Mouse (Mus musculus) liver, adult 2 months (tissue): ENCODE measurements at regions not wholly inside any gene's neighbourhood (a gene's known extent, or its start where the extent isn't known, plus 50 kb on each side); places are given as distances from the start of the nearest gene placed in this dataset.

Source experiments
- DNase-seq: peaks from one replicate; pipeline ENCODE4 v3.0.0-alpha.2; 2011; ENCODE audit warnings: low read depth, low spot score; ENCODE audit errors: extremely low read depth
- H3K27ac ChIP-seq: fragments of 200-500 bp; replicated peaks from 2 replicates; pipeline ENCODE4 v1.5.1; 2012; ENCODE audit warnings: low read depth, mild to moderate bottlenecking, control low read depth, inconsistent platforms, low read length; ENCODE audit not compliant: insufficient read depth
- H3K27me3 ChIP-seq: fragments of 200-500 bp; 2 replicates; pipeline ENCODE4 v1.6.1; 2012; ENCODE audit warnings: mild to moderate bottlenecking, moderate library complexity, low read length, inconsistent platforms; ENCODE audit not compliant: control insufficient read depth, insufficient read depth
- H3K36me3 ChIP-seq: fragments of 200-500 bp; 2 replicates; pipeline ENCODE4 v1.6.1; 2012; ENCODE audit warnings: low read length, inconsistent platforms; ENCODE audit not compliant: control insufficient read depth, insufficient read depth
- H3K4me1 ChIP-seq: fragments of 200-500 bp; 2 replicates; pipeline ENCODE4 v1.6.1; 2011; ENCODE audit warnings: low read length; ENCODE audit not compliant: control insufficient read depth, insufficient read depth
- H3K4me3 ChIP-seq: fragments of 200-500 bp; 2 replicates; pipeline ENCODE4 v1.5.1; 2011; ENCODE audit warnings: low read depth, mild to moderate bottlenecking, control low read depth, low read length, moderate library complexity; ENCODE audit not compliant: insufficient read depth
- H3K79me2 ChIP-seq: fragments of 200-500 bp; 2 replicates; pipeline ENCODE4 v1.6.1; 2012; ENCODE audit warnings: inconsistent platforms, mild to moderate bottlenecking, low read length, moderate library complexity; ENCODE audit not compliant: control insufficient read depth, insufficient read depth
- H3K9ac ChIP-seq: fragments of 200-500 bp; 2 replicates; pipeline ENCODE4 v1.6.1; 2012; ENCODE audit warnings: low read depth, mild to moderate bottlenecking, control low read depth, inconsistent platforms, low read length
- CTCF ChIP-seq: fragments of 200-500 bp; IDR thresholded peaks from 2 replicates; pipeline ENCODE4 v1.5.1; 2011; ENCODE audit warnings: low read depth, low read length, control low read depth
- POLR2A ChIP-seq: fragments of 200-500 bp; IDR thresholded peaks from 2 replicates; pipeline ENCODE4 v1.6.1; 2011; ENCODE audit warnings: low read length, control low read depth; ENCODE audit not compliant: insufficient read depth; ENCODE audit errors: extremely low read depth
- WGBS: fragments of 180-500 bp; shearing (Covaris S2); methylation state at CpG from one replicate; pipeline ENCODE4 v1.1.7; 2018; 5-methylcytosine and 5-hydroxymethylcytosine counted together

- WGBS: 90% methylated on average over 4 of the region's 4 CpGs
- no peaks in the 10 kb centered on the region for H3K36me3 ChIP-seq
- H3K4me1 ChIP-seq: peaks cover 4% of the 10 kb centered on the region; the same call in 1 of the 2 replicates
- no peak overlapping the region for H3K9ac ChIP-seq
- no peak for TF ChIP-seq POLR2A
- no peak for TF ChIP-seq CTCF
- H3K27me3 ChIP-seq: no peaks in the 10 kb centered on the region
- no peak overlapping the region for H3K4me3 ChIP-seq
- H3K79me2 ChIP-seq: no peaks in the 10 kb centered on the region
- no peak overlapping the region for H3K27ac ChIP-seq
- no peak for DNase-seq
Measured at GRCm38 (mm10) chr6:100069151-100069550, 218.1 kb downstream of the Rybp start.

- no peak overlapping the region for H3K4me3 ChIP-seq
- no peak overlapping the region for H3K9ac ChIP-seq
- no peaks in the 10 kb centered on the region for H3K27me3 ChIP-seq
- H3K4me1 ChIP-seq: peaks cover 10% of the 10 kb centered on the region; the same call in 1 of the 2 replicates
- TF ChIP-seq POLR2A (no peak), CTCF (no peak)
- no peaks in the 10 kb centered on the region for H3K79me2 ChIP-seq
- H3K36me3 ChIP-seq: no peaks in the 10 kb centered on the region
- H3K27ac ChIP-seq: no peak overlapping the region
- no peak for DNase-seq
- 90% methylated on average over 4 of the region's 4 CpGs for WGBS
Measured at GRCm38 (mm10) chr6:100067273-100067672, 220.0 kb downstream of the Rybp start.

- H3K36me3 ChIP-seq: no peaks in the 10 kb centered on the region
- no peak overlapping the region for H3K4me3 ChIP-seq
- H3K79me2 ChIP-seq: no peaks in the 10 kb centered on the region
- H3K27me3 ChIP-seq: no peaks in the 10 kb centered on the region
- no peak overlapping the region for H3K27ac ChIP-seq
- WGBS: 26% methylated on average over 3 of the region's 3 CpGs
- peak; percentile 89 for DNase-seq
- H3K9ac ChIP-seq: no peak overlapping the region
- peaks cover 10% of the 10 kb centered on the region; the same call in 1 of the 2 replicates for H3K4me1 ChIP-seq
- no peak for TF ChIP-seq POLR2A
- TF ChIP-seq CTCF: no peak
Measured at GRCm38 (mm10) chr6:100065586-100065985, 221.7 kb downstream of the Rybp start.

GRCm38 (mm10) chr6:100062961-100063360 lies 224.3 kb downstream of the Rybp start:
- Histone ChIP-seq H3K4me1 (peaks cover 14% of the 10 kb centered on the region; the same call in 1 of the 2 replicates), H3K79me2 (no peaks in the 10 kb centered on the region), H3K36me3 (no peaks in the 10 kb centered on the region), H3K4me3 (no peak overlapping the region), H3K27ac (no peak overlapping the region), H3K27me3 (no peaks in the 10 kb centered on the region; the same call in 1 of the 2 replicates), H3K9ac (no peak overlapping the region)
- TF ChIP-seq POLR2A: no peak
- no peak for TF ChIP-seq CTCF
- WGBS: 22% methylated on average over 8 of the region's 8 CpGs
- DNase-seq: peak; percentile 95

GRCm38 (mm10) chr6:100059803-100060202 lies 227.5 kb downstream of the Rybp start:
- H3K4me3 ChIP-seq: no peak overlapping the region
- H3K27ac ChIP-seq: no peak overlapping the region
- peaks cover 9% of the 10 kb centered on the region; the same call in 1 of the 2 replicates for H3K4me1 ChIP-seq
- H3K9ac ChIP-seq: no peak overlapping the region
- peak; percentile 95 for DNase-seq
- no peaks in the 10 kb centered on the region for H3K36me3 ChIP-seq
- TF ChIP-seq POLR2A: no peak
- no peak for TF ChIP-seq CTCF
- no peaks in the 10 kb centered on the region; the same call in 1 of the 2 replicates for H3K27me3 ChIP-seq
- H3K79me2 ChIP-seq: no peaks in the 10 kb centered on the region
- WGBS: 19% methylated on average over 8 of the region's 8 CpGs

GRCm38 (mm10) chr6:100055980-100056379 lies 231.3 kb downstream of the Rybp start:
- Histone ChIP-seq H3K27ac (no peak overlapping the region), H3K36me3 (no peaks in the 10 kb centered on the region), H3K4me1 (peaks cover 4% of the 10 kb centered on the region; the same call in 1 of the 2 replicates), H3K9ac (no peak overlapping the region), H3K79me2 (no peaks in the 10 kb centered on the region), H3K4me3 (no peak overlapping the region), H3K27me3 (peaks cover 7% of the 10 kb centered on the region; the same call in 1 of the 2 replicates)
- WGBS: 84% methylated on average over 5 of the region's 5 CpGs
- no peak for TF ChIP-seq CTCF
- TF ChIP-seq POLR2A: no peak
- DNase-seq: no peak
